Mouse (Mus musculus) heart, adult 2 months (tissue): ENCODE results near the gene Cop1.

Experiments
- CTCF ChIP-seq: fragments of 200-600 bp; IDR thresholded peaks from 2 replicates; pipeline ENCODE4 v1.8.1; 2022; ENCODE audit warnings: antibody characterized with exemption, mild to moderate bottlenecking, moderate library complexity
- EP300 ChIP-seq: fragments of 200-500 bp; IDR thresholded peaks from 2 replicates; pipeline ENCODE4 v1.6.1; 2011; ENCODE audit warnings: low read depth, low read length, control low read depth; ENCODE audit not compliant: insufficient read depth
- POLR2A ChIP-seq: fragments of 200-500 bp; IDR thresholded peaks from 2 replicates; pipeline ENCODE4 v1.6.1; 2011; ENCODE audit warnings: mild to moderate bottlenecking, low read depth, low read length, control low read depth; ENCODE audit not compliant: insufficient read depth

GRCm38 (mm10) chr1:159225064-159225824 lies 6.9 kb upstream of the Cop1 start:
- no peak for TF ChIP-seq EP300
- TF ChIP-seq POLR2A, result no peak
- no peak for TF ChIP-seq CTCF
